Mouse (Mus musculus): ENCODE measurements around the gene Mrpl21. TPM values are rescaled to one million over a fixed set of nuclear protein-coding genes. Genes with fewer than 3 reads are reported as not detected.

Gene Mrpl21
- polyA plus RNA-seq, 1 experiment from 2014 or later = 99.8 TPM

GRCm38 (mm10) chr19:3269279-3269678 is 13.4 kb upstream of the Mrpl21 start:
- Histone ChIP-seq H3K4me2 (no peak overlapping the region), H3K4me1 (no peaks in the 10 kb centered on the region), H3K9me3 (replicated peaks) (no peaks in the 10 kb centered on the region), H3K27me3 (replicated peaks) (no peaks in the 10 kb centered on the region), H3K27ac (no peak overlapping the region), H3K4me3 (no peak overlapping the region), H3K36me3 (peaks cover 100% of the 10 kb centered on the region), H3K9ac (no peak overlapping the region)
- no peak for ATAC-seq
- WGBS (ENCODE audit: insufficient replicate concordance) = 78% methylated on average over 9 of the region's 9 CpGs

- no peak overlapping the region for H3K27ac ChIP-seq
- 79% methylated on average over 5 of the region's 6 CpGs for WGBS (ENCODE audit: insufficient replicate concordance)
- ATAC-seq = no peak
- H3K9ac ChIP-seq = no peak overlapping the region
- no peaks in the 10 kb centered on the region for H3K4me1 ChIP-seq
- H3K27me3 ChIP-seq (replicated peaks) = no peaks in the 10 kb centered on the region
- H3K36me3 ChIP-seq = peaks cover 100% of the 10 kb centered on the region
- H3K9me3 ChIP-seq (replicated peaks) = no peaks in the 10 kb centered on the region
- H3K4me3 ChIP-seq = no peak overlapping the region
- H3K4me2 ChIP-seq = no peak overlapping the region
Observed at GRCm38 (mm10) chr19:3269803-3270202, 12.9 kb upstream of the Mrpl21 start.

DNA sequence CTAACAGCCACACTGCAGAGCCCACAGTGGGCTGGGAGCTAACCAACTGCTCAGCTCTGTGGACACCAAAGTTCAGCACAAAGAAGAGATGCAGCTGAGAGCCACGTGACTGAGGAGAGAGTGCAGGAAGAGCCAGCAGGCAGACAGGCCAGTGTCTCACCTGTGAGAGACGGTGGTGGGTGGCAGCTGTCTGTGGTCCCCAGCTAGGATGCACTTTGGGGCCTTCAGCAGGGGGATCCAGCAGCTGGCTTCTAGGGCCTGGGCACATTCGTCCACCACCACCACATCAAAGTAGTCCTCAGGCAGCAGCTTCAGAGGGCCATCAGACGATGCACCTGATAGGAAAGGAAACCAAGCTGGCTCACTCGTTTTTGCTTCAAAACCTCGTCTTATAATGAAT is 11.3 kb upstream of the Mrpl21 start:
- Histone ChIP-seq H3K4me3 (no peak overlapping the region), H3K27ac (no peak overlapping the region), H3K9ac (no peak overlapping the region), H3K9me3 (replicated peaks) (no peaks in the 10 kb centered on the region), H3K36me3 (peaks cover 99% of the 10 kb centered on the region), H3K4me1 (no peaks in the 10 kb centered on the region), H3K27me3 (replicated peaks) (no peaks in the 10 kb centered on the region), H3K4me2 (no peak overlapping the region)
- WGBS (ENCODE audit: insufficient replicate concordance) = 72% methylated on average over 6 of the region's 6 CpGs
- no peak for ATAC-seq

DNA sequence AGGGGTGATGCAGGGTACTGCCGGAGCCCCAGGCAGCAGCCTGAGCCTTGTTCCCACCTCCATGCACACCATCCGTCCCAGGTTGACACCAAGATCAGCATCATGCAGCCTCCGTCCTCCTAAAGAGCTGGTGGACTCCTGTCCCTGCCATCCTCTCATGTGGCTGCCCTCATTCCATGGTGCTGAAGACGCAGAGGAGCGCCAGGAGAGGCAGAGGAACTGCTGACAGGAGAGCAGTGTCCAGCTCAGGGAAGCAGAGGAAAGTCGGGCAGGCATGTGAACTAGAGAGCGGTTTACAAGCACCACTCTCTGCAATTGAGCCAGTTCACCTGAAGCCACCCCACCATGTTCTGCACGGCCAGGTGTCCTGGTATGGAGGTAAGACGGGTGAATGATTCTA is 9.4 kb upstream of the Mrpl21 start:
- no peak overlapping the region for H3K9ac ChIP-seq
- H3K27ac ChIP-seq = no peak overlapping the region
- no peak overlapping the region for H3K4me2 ChIP-seq
- peaks cover 98% of the 10 kb centered on the region for H3K36me3 ChIP-seq
- WGBS (ENCODE audit: insufficient replicate concordance) = 82% methylated on average over 9 of the region's 9 CpGs
- H3K27me3 ChIP-seq (replicated peaks) = no peaks in the 10 kb centered on the region
- H3K9me3 ChIP-seq (replicated peaks) = no peaks in the 10 kb centered on the region
- ATAC-seq = no peak
- no peaks in the 10 kb centered on the region for H3K4me1 ChIP-seq
- no peak overlapping the region for H3K4me3 ChIP-seq

GRCm38 (mm10) chr19:3275744-3276365 is 6.8 kb upstream of the Mrpl21 start:
- H3K4me3 ChIP-seq = no peak overlapping the region
- H3K27ac ChIP-seq = no peak overlapping the region
- H3K36me3 ChIP-seq = peaks cover 96% of the 10 kb centered on the region
- H3K9me3 ChIP-seq (replicated peaks) = no peaks in the 10 kb centered on the region
- H3K4me1 ChIP-seq = no peaks in the 10 kb centered on the region
- 75% methylated on average over 3 of the region's 3 CpGs for WGBS (ENCODE audit: insufficient replicate concordance)
- no peaks in the 10 kb centered on the region for H3K27me3 ChIP-seq (replicated peaks)
- no peak overlapping the region for H3K9ac ChIP-seq
- no peak overlapping the region for H3K4me2 ChIP-seq
- 0 out of 2 replicates have a peak, but pooled peaks have one; percentile 35 for ATAC-seq

DNA sequence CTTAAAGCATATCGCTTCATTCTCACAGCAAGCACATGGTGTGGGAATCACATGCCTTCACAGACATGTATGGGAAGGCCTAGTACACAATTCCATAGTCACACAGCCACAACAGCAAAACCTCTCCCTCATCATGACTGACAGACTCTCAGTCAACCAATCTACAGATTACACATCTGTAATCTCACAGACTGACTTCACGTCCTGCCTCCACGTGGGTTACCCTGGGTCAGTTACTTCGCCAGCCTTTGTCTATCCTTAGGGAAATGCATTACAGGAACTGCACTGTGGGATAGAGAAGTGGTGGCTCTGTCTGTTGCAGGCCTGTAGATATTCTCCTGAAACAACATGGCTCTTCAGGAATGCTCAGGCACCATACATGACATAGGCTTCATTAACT is 815 bp upstream of the Mrpl21 start:
- Histone ChIP-seq H3K4me1 (peaks cover 26% of the 10 kb centered on the region), H3K4me2 (peak overlapping the region; percentile 85), H3K9me3 (replicated peaks) (no peaks in the 10 kb centered on the region), H3K27ac (no peak overlapping the region), H3K4me3 (peak overlapping the region; percentile 90), H3K9ac (peak overlapping the region; percentile 84), H3K27me3 (replicated peaks) (no peaks in the 10 kb centered on the region), H3K36me3 (peaks cover 62% of the 10 kb centered on the region)
- 53% methylated on average over 4 of the region's 4 CpGs for WGBS (ENCODE audit: insufficient replicate concordance)
- no peak for ATAC-seq

DNA sequence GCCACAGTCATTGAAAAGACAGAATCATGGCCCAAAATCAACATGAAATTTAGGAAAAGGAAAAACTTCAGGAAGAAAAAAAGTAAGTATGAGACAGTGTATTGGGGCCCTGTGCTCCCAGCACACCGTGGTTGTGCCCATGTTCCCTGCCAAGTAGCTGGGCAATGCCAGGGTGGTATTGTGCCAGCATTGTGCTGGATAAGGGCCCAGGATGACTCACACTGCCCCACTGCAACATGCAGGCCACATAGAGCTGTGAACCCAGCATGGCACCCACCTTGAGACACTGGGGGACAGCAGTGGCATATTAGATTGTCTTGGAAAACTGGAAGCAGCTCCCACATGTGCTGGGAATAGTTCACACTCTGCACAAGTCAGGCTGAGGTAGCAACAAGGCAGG is 6.3 kb downstream of the Mrpl21 start:
- no peaks in the 10 kb centered on the region for H3K9me3 ChIP-seq (replicated peaks)
- H3K27me3 ChIP-seq (replicated peaks) = no peaks in the 10 kb centered on the region
- H3K27ac ChIP-seq = no peak overlapping the region
- no peak overlapping the region for H3K4me2 ChIP-seq
- H3K4me3 ChIP-seq = no peak overlapping the region
- H3K4me1 ChIP-seq = peaks cover 5% of the 10 kb centered on the region
- H3K9ac ChIP-seq = no peak overlapping the region
- H3K36me3 ChIP-seq = peaks cover 76% of the 10 kb centered on the region
- WGBS (ENCODE audit: insufficient replicate concordance) = 80% methylated on average over 1 of the region's 1 CpGs
- ATAC-seq = no peak

DNA sequence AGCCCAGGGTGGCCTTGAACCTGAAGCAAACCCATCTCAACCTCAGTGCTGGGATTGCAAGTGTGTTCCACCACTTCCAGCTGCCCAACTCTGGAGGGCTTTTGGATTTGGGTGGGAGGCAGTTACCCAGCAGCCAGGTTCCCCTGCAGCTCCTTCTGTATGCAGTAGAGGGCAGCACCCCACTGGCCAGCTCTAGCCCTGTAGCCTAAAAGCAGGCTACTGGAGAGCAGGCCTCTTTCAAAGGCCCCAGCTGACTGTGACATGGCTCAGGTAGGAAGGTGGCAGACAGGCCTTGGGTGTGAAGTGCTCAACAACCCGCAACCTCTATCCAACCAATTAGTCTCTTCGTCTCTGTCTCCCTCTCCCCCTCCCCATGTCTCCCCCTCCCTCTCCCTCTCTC is 9.3 kb downstream of the Mrpl21 start:
- H3K4me2 ChIP-seq = no peak overlapping the region
- H3K27me3 ChIP-seq (replicated peaks) = no peaks in the 10 kb centered on the region
- no peak overlapping the region for H3K27ac ChIP-seq
- H3K9ac ChIP-seq = no peak overlapping the region
- WGBS (ENCODE audit: insufficient replicate concordance) = 86% methylated on average over 2 of the region's 2 CpGs
- ATAC-seq = peak; percentile 49; the same call in 1 of the 2 replicates
- peaks cover 4% of the 10 kb centered on the region for H3K4me1 ChIP-seq
- no peaks in the 10 kb centered on the region for H3K9me3 ChIP-seq (replicated peaks)
- H3K36me3 ChIP-seq = peaks cover 54% of the 10 kb centered on the region
- no peak overlapping the region for H3K4me3 ChIP-seq

GRCm38 (mm10) chr19:3292993-3293392 is 10.3 kb downstream of the Mrpl21 start:
- ATAC-seq = no peak
- Histone ChIP-seq H3K4me1 (peaks cover 7% of the 10 kb centered on the region), H3K4me3 (no peak overlapping the region), H3K27ac (no peak overlapping the region), H3K27me3 (replicated peaks) (no peaks in the 10 kb centered on the region), H3K9me3 (replicated peaks) (no peaks in the 10 kb centered on the region), H3K9ac (no peak overlapping the region), H3K4me2 (no peak overlapping the region), H3K36me3 (peaks cover 44% of the 10 kb centered on the region)
- 75% methylated on average over 1 of the region's 1 CpGs for WGBS (ENCODE audit: insufficient replicate concordance)

GRCm38 (mm10) chr19:3295245-3295644 is 12.5 kb downstream of the Mrpl21 start:
- no peak for ATAC-seq
- WGBS (ENCODE audit: insufficient replicate concordance) = 73% methylated on average over 6 of the region's 6 CpGs
- Histone ChIP-seq H3K4me1 (peaks cover 7% of the 10 kb centered on the region), H3K9me3 (replicated peaks) (no peaks in the 10 kb centered on the region), H3K4me3 (no peak overlapping the region), H3K9ac (no peak overlapping the region), H3K4me2 (no peak overlapping the region), H3K27ac (no peak overlapping the region), H3K27me3 (replicated peaks) (no peaks in the 10 kb centered on the region), H3K36me3 (peaks cover 22% of the 10 kb centered on the region)

- no peak for ATAC-seq
- Histone ChIP-seq H3K4me2 (no peak overlapping the region), H3K4me3 (no peak overlapping the region), H3K9me3 (replicated peaks) (no peaks in the 10 kb centered on the region), H3K27ac (no peak overlapping the region), H3K4me1 (peaks cover 7% of the 10 kb centered on the region), H3K27me3 (replicated peaks) (no peaks in the 10 kb centered on the region), H3K9ac (no peak overlapping the region), H3K36me3 (peaks cover 7% of the 10 kb centered on the region; the same call in 1 of the 2 replicates)
Observed at GRCm38 (mm10) chr19:3297034-3297433, 14.3 kb downstream of the Mrpl21 start.

- H3K4me2 ChIP-seq = no peak overlapping the region
- 71% methylated on average over 7 of the region's 7 CpGs for WGBS (ENCODE audit: insufficient replicate concordance)
- no peak overlapping the region for H3K27ac ChIP-seq
- peaks cover 3% of the 10 kb centered on the region; the same call in 1 of the 2 replicates for H3K36me3 ChIP-seq
- no peak overlapping the region for H3K9ac ChIP-seq
- ATAC-seq = no peak
- H3K27me3 ChIP-seq (replicated peaks) = no peaks in the 10 kb centered on the region
- no peaks in the 10 kb centered on the region for H3K9me3 ChIP-seq (replicated peaks)
- peaks cover 7% of the 10 kb centered on the region for H3K4me1 ChIP-seq
- no peak overlapping the region for H3K4me3 ChIP-seq
Observed at GRCm38 (mm10) chr19:3297775-3298174, 15.1 kb downstream of the Mrpl21 start.

DNA sequence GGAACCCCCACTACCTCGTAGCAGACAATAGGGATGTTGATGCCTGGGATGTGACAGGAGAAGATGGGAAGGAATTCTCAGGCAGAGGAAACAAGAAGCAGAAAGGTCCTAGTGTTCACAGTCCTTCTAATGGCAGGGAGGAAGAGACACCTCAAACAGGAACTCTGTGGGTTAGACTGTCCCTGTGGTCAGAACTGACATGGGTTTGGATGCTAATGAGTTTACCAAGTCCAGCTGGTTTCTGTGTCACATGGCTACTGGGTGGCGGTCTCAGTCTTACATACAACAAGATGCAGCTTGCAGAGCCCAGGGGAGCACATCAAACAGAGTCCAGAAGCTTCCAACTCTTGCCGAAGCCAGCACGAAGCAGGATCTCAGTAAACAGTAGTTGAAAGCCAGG is 21.3 kb downstream of the Mrpl21 start:
- no peak overlapping the region for H3K4me2 ChIP-seq
- H3K36me3 ChIP-seq = no peaks in the 10 kb centered on the region
- no peak overlapping the region for H3K4me3 ChIP-seq
- no peaks in the 10 kb centered on the region for H3K4me1 ChIP-seq
- no peak for ATAC-seq
- 0 out of 2 replicates have a peak, but pooled peaks cover 6% of the 10 kb centered on the region for H3K27me3 ChIP-seq (replicated peaks)
- 50% methylated on average over 4 of the region's 4 CpGs for WGBS (ENCODE audit: insufficient replicate concordance)
- no peak overlapping the region for H3K9ac ChIP-seq
- no peak overlapping the region for H3K27ac ChIP-seq
- no peaks in the 10 kb centered on the region for H3K9me3 ChIP-seq (replicated peaks)
